Comparison of ENCODE assay signal across 8 mouse cellular contexts in the genomic region with DNA sequence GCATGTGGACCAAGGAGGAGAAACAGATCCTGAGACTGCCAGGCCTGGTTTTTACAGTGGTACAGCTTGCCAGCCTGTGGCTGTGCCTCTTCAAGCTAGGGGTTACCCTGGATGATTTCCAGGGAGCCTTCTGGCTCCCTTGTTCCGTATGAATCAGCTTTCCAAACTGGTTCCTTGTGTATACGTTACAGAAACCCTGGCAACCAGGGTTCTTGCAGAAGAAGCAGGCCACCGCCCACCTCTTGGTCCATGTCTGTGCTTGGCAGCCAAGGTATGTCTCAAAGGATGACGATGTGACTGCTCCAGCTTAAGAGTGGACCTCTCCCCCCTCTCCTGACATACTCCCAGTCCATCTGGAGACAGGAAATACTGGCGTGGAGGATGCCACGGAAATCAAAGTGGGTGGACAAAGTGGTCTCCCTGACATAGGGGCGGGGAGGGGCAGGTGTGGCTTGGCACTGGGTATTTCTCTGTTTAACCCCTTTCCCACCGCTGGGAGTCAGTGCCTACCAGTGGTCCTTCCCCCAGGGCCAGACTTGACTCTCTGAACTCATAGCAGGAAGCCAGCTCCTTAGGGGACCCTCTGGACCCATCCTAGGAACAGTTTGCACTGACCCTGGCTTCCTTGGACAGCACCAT. TPM values are rescaled to one million over a fixed set of nuclear protein-coding genes. Genes with fewer than 3 reads are reported as not detected.
DNase-seq lines count a peak whose midpoint lies in the region; ATAC-seq and TF ChIP-seq lines count a peak whose summit lies in the region.

No protein-coding gene starts in this region.

- in situ Hi-C loops in ES-E14 (cut with MboI; ENCODE audit: low sequenced_read_pairs in 2 of 2, unreplicated experiment in 2 of 2) = no loop called here

- no peaks in the 10 kb centered on the region for H3K9me3 ChIP-seq in ES-E14 (ENCODE audit: control insufficient read depth, insufficient read depth, low read depth, low read length)
- no peaks in the 10 kb centered on the region for H3K9me3 ChIP-seq in forebrain, embryonic 11.5 days (ENCODE audit: control insufficient read depth, low read length)

- peak overlapping the region; percentile 62 to 90; a peak in 3 of 4 replicates for H3K4me3 ChIP-seq in ES-E14 (ENCODE audit: insufficient read depth in 1 of 2, low read depth in 1 of 2, low read length in 2 of 2, poor library complexity in 1 of 2, severe bottlenecking in 1 of 2)
- H3K4me3 ChIP-seq in bone marrow, adult 2 months (replicated peaks; ENCODE audit: control insufficient read depth, low read depth, low read length) = peak overlapping the region; percentile 63
- peak overlapping the region; percentile 60 for H3K4me3 ChIP-seq in forebrain, embryonic 11.5 days (ENCODE audit: low read depth, low read length)

- 16% methylated on average over 8 of the region's 8 CpGs for WGBS in bone marrow, adult 2 months
- WGBS in forebrain, embryonic 11.5 days = 26% methylated on average over 8 of the region's 8 CpGs

- H3K4me1 ChIP-seq in ES-E14 (ENCODE audit: control insufficient read depth in 2 of 2, insufficient read depth in 2 of 2, low read length in 2 of 2, poor library complexity in 1 of 2) = no peaks in the 10 kb centered on the region; a peak in 1 of 4 replicates
- peaks cover 2% of the 10 kb centered on the region; the same call in 1 of the 2 replicates for H3K4me1 ChIP-seq in bone marrow, adult 2 months (ENCODE audit: control insufficient read depth, insufficient read depth, low read length)
- H3K4me1 ChIP-seq in forebrain, embryonic 11.5 days (replicated peaks; ENCODE audit: control insufficient read depth, insufficient read depth, low read length) = peaks cover 18% of the 10 kb centered on the region

- H3K27me3 ChIP-seq in forebrain, embryonic 11.5 days (ENCODE audit: control insufficient read depth, insufficient read depth, low read length) = peaks cover 3% of the 10 kb centered on the region; the same call in 1 of the 2 replicates

- no peak for TF ChIP-seq CTCF in bone marrow, adult 2 months (IDR thresholded peaks at IDR 0.05; ENCODE audit: control insufficient read depth, insufficient read depth, low read length)

- H3K9ac ChIP-seq in ES-E14 (ENCODE audit: insufficient read depth, low read depth, low read length, poor library complexity, severe bottlenecking) = no peak overlapping the region
- peak overlapping the region; percentile 55 for H3K9ac ChIP-seq in forebrain, embryonic 11.5 days (ENCODE audit: low read length)

- TF ChIP-seq POLR2A in bone marrow, adult 2 months (IDR thresholded peaks at IDR 0.05; ENCODE audit: borderline replicate concordance, control insufficient read depth, low read depth, low read length) = no peak

- ATAC-seq in forebrain, embryonic 11.5 days (replicated peaks; ENCODE audit: low FRiP score) = peak; percentile 11

- no peak overlapping the region for H3K27ac ChIP-seq in ES-E14 (ENCODE audit: insufficient read depth, low read depth, low read length, poor library complexity, severe bottlenecking)
- peak overlapping the region; percentile 84 for H3K27ac ChIP-seq in bone marrow, adult 2 months (ENCODE audit: control insufficient read depth, insufficient read depth, low read depth, low read length, poor library complexity)
- H3K27ac ChIP-seq in forebrain, embryonic 11.5 days (ENCODE audit: low read depth, low read length) = no peak overlapping the region

- H3K36me3 ChIP-seq in ES-E14 (ENCODE audit: control insufficient read depth, insufficient read depth, low read length, poor library complexity, severe bottlenecking) = no peaks in the 10 kb centered on the region
- H3K36me3 ChIP-seq in forebrain, embryonic 11.5 days (ENCODE audit: control insufficient read depth, insufficient read depth, low read length) = no peaks in the 10 kb centered on the region

- peak overlapping the region; percentile 74 for H3K4me2 ChIP-seq in forebrain, embryonic 11.5 days (ENCODE audit: low read depth, low read length, severe bottlenecking)

- no peak for DNase-seq in ES-E14 (ENCODE audit: low read depth, low spot score)
- DNase-seq in forebrain, embryonic 11.5 days (ENCODE audit: low spot score) = peak; percentile 57
- peak; percentile 60 for DNase-seq in heart, postnatal 4 days
- DNase-seq in layer of hippocampus, postnatal 36 days = peak; percentile 32 to 46
- peak; percentile 71 for DNase-seq in lung, postnatal 14 days
- peak; percentile 21 for DNase-seq in right cerebral cortex, postnatal 4 days
- DNase-seq in ovary, postnatal 36 days (ENCODE audit: low spot score) = no peak

TF ChIP-seq in ES-E14, 5 proteins besides CTCF, POLR2A, EP300 and RAD21:
- TF ChIP-seq ZNF384 (IDR thresholded peaks at IDR 0.05; ENCODE audit: low read depth, low read length) (no peak), CHD2 (IDR thresholded peaks at IDR 0.05; ENCODE audit: low read depth, low read length) (no peak), MAFK (IDR thresholded peaks at IDR 0.05; ENCODE audit: insufficient read depth, low read depth, low read length) (no peak), ZC3H11A (IDR thresholded peaks at IDR 0.05; ENCODE audit: borderline replicate concordance, low read depth, low read length) (no peak), HCFC1 (IDR thresholded peaks at IDR 0.05; ENCODE audit: borderline replicate concordance, insufficient read depth, low read length) (no peak)

RNA-seq across cellular contexts. Expression of a gene that starts 0.8 kb away (rescaled TPM):
- total RNA-seq in ES-E14 (2012; rRNA removed) = 0.42 and 0.58 TPM in 2 replicates
- polyA plus RNA-seq in bone marrow, adult 2 months (2011; ENCODE audit: insufficient read depth, insufficient read length, low replicate concordance, missing spikeins) = 2.3 and 9.4 TPM in 2 replicates
- polyA plus RNA-seq in forebrain, embryonic 11.5 days (2014; fragmentation: Nextera tagmentation; extraction: Ambion mirVana) = 2.7 and 3.6 TPM in 2 replicates
- total RNA-seq in heart, postnatal 4 days (2021) = 10 to 100 TPM in 1 of 2 experiments, 1 to 10 TPM in 1; 8.5 to 11.2 TPM
- total RNA-seq in layer of hippocampus, postnatal 36 days (2021) = 10 to 100 TPM; 26.4 to 37.3 TPM

RNA-seq across cellular contexts. Expression of a gene that starts 36.1 kb away (rescaled TPM):
- 7.9 and 9.2 TPM in 2 replicates for total RNA-seq in ES-E14 (2012; rRNA removed)
- polyA plus RNA-seq in bone marrow, adult 2 months (2011; ENCODE audit: insufficient read depth, insufficient read length, low replicate concordance, missing spikeins) = 2.7 and 6.8 TPM in 2 replicates
- 9.1 and 10.3 TPM in 2 replicates for polyA plus RNA-seq in forebrain, embryonic 11.5 days (2014; fragmentation: Nextera tagmentation; extraction: Ambion mirVana)
- total RNA-seq in heart, postnatal 4 days (2021) = 1 to 10 TPM; 4.3 to 4.6 TPM
- total RNA-seq in layer of hippocampus, postnatal 36 days (2021) = 10 to 100 TPM; 13.5 to 13.9 TPM

RNA-seq across cellular contexts. Expression of a gene that starts 44.5 kb away (rescaled TPM):
- 13.3 and 29.1 TPM in 2 replicates for total RNA-seq in ES-E14 (2012; rRNA removed)
- 23.3 and 32.9 TPM in 2 replicates for polyA plus RNA-seq in bone marrow, adult 2 months (2011; ENCODE audit: insufficient read depth, insufficient read length, low replicate concordance, missing spikeins)
- polyA plus RNA-seq in forebrain, embryonic 11.5 days (2014; fragmentation: Nextera tagmentation; extraction: Ambion mirVana) = 258 and 260 TPM in 2 replicates
- 10 to 100 TPM; 29.6 to 30.6 TPM for total RNA-seq in heart, postnatal 4 days (2021)
- total RNA-seq in layer of hippocampus, postnatal 36 days (2021) = 10 to 100 TPM; 14.1 to 15.2 TPM

RNA-seq across cellular contexts. Expression of a gene that starts 59.7 kb away (rescaled TPM):
- 64.9 and 71.3 TPM in 2 replicates for total RNA-seq in ES-E14 (2012; rRNA removed)
- polyA plus RNA-seq in bone marrow, adult 2 months (2011; ENCODE audit: insufficient read depth, insufficient read length, low replicate concordance, missing spikeins) = 111 and 202 TPM in 2 replicates
- 161 and 166 TPM in 2 replicates for polyA plus RNA-seq in forebrain, embryonic 11.5 days (2014; fragmentation: Nextera tagmentation; extraction: Ambion mirVana)
- total RNA-seq in heart, postnatal 4 days (2021) = 10 to 100 TPM; 58.2 to 59.1 TPM
- total RNA-seq in layer of hippocampus, postnatal 36 days (2021) = 10 to 100 TPM; 65.3 to 70.8 TPM

Comparison
In these comparisons a context has a peak if more than half of its experiments do, and no peak if none do; other contexts are left out.
1. DNase-seq: peak in forebrain, embryonic 11.5 days (single experiment), heart, postnatal 4 days (single experiment), layer of hippocampus, postnatal 36 days (2 of 2), lung, postnatal 14 days (single experiment) and right cerebral cortex, postnatal 4 days (single experiment); none in ES-E14 (single experiment) and ovary, postnatal 36 days (single experiment).
2. Peak in every context shown above with its lines, with median percentiles within 50 percentile points of each other: H3K4me3 ChIP-seq.